Mouse (Mus musculus) ES-E14 (cell line): ENCODE data around the gene 2610318N02Rik.

ENCODE experiments used
- CHD2 ChIP-seq: IDR thresholded peaks from 2 replicates; pipeline ENCODE4 v1.6.1; 2014; ENCODE audit warnings: mild to moderate bottlenecking, low read depth, low read length, inconsistent platforms
- HCFC1 ChIP-seq: IDR thresholded peaks from 2 replicates; pipeline ENCODE4 v1.6.1; 2012; ENCODE audit warnings: low read length, inconsistent platforms, borderline replicate concordance; ENCODE audit not compliant: insufficient read depth
- MAFK ChIP-seq: IDR thresholded peaks from 2 replicates; pipeline ENCODE4 v1.6.1; 2014; ENCODE audit warnings: mild to moderate bottlenecking, low read depth, low read length, inconsistent platforms; ENCODE audit not compliant: insufficient read depth
- ZC3H11A ChIP-seq: IDR thresholded peaks from 2 replicates; pipeline ENCODE4 v1.6.1; 2012; ENCODE audit warnings: low read depth, mild to moderate bottlenecking, inconsistent platforms, low read length, borderline replicate concordance
- ZNF384 ChIP-seq: IDR thresholded peaks from 2 replicates; pipeline ENCODE4 v1.6.1; 2012; ENCODE audit warnings: low read depth, low read length, inconsistent platforms

GRCm38 (mm10) chr16:17131191-17132088 lies 6.5 kb upstream of the 2610318N02Rik start:
- TF ChIP-seq ZNF384 = no peak
- TF ChIP-seq MAFK = no peak
- no peak for TF ChIP-seq ZC3H11A
- TF ChIP-seq CHD2 = no peak
- TF ChIP-seq HCFC1 = no peak
